Mouse (Mus musculus) urinary bladder, postnatal 14 days (tissue): ENCODE data around the gene Gm5475.

Experiments
- DNase-seq: peaks from one replicate; pipeline ENCODE4 v3.0.0; 2021; ENCODE audit warnings: low spot score

Gene Gm5475

DNA sequence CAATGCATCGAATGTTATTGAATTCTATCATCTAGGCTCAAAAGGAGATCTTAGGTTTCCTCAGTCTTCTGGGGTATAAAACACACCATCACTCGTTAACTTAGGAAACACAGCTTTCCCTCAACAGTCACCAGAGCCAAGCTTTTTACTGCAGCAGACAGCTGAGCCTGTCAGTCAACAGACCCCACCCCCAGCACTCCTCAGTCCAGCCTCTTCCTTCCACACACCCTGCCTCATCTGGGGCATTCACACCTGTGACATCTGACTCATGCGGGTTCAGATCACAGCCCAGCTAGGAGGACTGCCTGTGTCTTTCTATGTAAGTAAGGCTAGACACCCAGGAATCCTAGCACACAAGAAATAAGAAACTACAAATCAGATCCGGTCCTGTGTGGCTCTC lies 7.9 kb upstream of the Gm5475 start:
- peak; percentile 22 for DNase-seq

DNA sequence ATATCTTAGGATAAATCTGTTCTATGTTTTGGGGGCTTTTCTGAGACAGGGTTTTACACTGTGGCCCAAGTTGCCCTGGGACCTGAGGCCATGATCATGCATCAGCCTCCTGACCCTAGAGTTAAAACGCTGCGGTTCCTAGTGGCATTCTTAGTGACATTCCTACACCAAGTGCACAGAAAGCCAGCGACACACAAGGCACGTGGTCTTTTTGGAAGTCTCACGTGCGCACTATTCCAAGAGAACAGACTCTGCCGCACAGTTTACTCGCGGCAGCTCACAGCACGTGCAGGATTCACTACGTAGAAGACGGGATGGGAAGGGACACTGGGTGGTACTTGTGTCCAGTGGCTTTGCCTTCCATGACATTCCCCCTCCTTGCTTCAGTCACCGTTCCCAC lies 7.0 kb upstream of the Gm5475 start:
- no peak for DNase-seq

DNA sequence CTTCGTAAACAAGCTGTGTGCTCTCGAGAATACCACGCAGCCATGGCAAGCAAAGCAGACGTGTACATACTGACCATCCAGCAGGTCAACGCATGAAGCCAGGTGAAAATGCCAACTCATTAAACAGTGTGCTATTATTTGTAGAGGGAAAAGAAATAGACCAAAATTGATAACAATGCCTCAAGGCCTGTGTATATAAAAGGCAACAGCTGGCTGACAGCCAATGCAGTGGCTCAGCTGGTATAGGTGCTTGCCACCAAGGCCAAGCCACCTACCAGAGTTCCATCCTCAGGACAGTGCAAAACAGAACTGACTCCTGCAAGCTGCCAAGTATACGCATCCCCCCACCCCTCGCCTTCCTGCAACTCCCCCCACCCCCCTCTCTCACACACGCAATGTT lies 6.3 kb upstream of the Gm5475 start:
- peak; percentile 48 for DNase-seq

DNA sequence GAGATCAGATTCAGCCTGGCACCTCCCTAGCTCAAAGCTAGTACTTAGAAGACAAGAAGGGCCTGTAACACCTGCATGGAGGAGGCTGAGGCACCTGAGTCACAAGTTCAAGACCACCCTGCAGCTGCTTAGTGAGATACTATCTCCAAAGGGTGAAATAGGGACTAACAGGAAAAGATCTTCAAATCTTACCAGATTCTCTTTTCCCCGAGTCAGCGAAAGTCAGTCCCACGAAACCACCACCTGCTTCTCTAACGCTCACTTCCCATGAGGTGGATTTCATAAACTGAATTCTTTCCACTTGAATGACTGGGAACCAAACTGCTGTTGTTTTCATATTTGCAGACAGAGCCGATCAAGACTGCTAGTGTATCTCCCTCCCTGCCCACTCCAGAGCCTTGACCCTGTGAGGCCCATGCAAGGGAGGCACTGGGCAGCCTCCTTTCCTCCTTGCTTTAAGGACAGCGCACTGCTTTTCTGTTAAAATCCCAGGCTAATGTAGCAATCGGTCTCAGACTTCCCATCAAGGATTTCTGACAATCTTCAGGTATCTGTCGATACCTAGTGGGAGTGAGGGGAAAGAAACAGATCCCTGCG lies 4.0 kb upstream of the Gm5475 start:
- DNase-seq = no peak

DNA sequence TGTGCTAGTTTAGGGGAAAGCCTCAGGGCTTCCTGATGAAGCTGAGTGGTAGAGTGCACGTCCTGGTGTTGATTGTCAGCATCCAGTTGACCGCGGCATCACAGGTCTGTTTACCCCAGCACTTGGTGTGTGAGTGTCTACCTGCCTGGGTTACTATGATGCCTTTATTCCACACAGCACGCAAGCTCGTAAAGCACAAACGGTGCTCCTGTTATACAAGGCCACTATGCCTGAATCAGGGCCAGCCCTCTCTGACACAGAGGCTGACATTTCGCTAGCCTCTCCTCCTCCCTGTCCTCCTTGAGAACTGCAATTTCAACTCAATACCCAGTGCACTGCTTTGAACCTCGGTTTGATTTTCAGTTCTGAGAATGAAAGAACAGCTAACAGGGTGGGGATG lies 2.6 kb upstream of the Gm5475 start:
- no peak for DNase-seq

DNA sequence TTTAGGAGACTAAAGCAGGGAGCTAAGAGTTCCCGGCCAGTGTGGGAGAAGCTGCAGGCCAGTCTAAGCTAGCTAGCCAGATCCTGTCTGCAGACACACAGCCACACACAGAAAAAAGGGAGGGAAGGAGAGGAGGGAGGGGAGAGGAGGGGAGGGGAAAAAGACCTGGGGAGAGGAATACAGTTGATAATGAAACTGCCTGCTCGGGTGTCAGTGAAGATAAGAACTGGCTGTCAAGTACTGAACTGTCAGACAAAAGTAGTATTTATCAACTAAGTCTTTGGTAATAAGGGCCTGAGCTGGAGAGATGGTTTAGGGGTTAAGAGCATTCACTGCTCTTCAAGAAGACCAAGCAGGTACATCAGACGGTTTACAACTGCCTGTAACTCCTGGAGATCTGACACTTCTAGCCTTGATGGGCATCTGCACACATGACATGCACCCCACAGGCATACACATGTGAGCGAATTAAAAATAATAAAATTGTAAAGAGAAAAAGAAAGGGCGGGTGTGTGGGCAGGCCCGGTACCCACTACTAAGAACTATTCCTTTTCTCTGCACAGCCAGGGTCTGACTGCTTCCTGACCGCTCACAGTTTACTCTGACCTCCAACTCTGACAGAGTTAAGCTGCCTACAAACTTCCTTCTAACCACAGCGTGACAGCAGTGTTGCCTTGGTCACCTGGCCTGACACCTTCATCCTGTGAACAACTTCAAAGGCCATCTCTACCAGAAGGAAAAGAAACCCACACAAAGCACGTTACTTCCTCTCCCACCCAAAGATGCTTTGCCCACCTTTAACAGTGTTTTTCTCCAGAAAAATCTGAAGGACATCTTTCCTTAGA lies 1.8 kb upstream of the Gm5475 start:
- DNase-seq = no peak

DNA sequence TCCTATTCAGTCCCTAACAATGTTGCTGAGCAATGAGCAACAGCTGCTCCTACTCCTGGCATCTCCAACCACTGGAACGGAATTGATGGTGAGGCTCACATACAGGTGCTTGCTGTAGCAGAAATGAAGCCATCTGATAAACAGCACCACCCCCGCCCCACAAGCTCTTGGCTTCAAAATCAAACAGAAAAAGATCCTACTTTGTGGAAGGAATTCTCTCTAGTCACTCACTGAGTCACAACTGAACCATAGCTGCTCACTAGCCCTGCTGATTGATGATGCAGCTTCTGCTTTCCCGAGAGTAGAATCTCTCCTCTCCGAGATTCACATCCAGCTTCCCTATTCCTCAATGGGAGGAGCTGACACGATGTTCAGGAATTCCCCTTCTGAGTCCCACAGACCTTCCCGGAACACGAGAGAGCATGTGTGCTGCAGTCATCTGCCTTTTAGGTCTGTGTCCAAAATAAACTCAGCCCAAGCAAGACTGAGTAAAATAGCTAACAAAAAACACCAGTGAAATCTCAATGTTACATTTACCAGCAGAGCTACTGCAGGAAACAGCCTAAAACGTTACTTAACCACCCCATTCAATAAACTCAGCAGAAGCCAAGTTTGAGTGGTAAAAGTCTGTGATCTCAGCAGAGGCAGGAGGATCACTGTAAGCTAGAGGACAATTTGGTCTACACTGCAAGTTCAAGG lies 739 bp upstream of the Gm5475 start:
- no peak for DNase-seq

DNA sequence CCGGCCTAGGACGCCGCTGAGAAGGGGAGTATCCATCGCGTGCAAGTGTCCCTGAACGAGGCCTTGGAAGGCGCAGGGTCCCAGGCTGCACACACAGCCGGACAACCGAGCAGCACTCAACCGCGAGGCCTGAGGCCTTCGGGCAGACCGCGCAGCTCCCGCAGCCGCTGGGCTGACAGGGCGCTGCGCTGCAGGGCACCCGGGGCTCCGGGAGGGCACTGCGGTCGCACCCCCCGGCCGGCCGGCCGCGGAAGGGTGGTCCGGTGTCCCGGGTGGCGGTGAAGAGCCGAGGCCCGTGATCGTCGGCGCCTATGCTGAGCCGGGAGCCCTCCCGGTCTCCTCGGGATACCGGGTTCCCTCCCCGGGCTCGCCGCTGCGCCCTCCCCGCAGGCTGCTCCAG lies 529 bp downstream of the Gm5475 start:
- peak; percentile 34 for DNase-seq

DNA sequence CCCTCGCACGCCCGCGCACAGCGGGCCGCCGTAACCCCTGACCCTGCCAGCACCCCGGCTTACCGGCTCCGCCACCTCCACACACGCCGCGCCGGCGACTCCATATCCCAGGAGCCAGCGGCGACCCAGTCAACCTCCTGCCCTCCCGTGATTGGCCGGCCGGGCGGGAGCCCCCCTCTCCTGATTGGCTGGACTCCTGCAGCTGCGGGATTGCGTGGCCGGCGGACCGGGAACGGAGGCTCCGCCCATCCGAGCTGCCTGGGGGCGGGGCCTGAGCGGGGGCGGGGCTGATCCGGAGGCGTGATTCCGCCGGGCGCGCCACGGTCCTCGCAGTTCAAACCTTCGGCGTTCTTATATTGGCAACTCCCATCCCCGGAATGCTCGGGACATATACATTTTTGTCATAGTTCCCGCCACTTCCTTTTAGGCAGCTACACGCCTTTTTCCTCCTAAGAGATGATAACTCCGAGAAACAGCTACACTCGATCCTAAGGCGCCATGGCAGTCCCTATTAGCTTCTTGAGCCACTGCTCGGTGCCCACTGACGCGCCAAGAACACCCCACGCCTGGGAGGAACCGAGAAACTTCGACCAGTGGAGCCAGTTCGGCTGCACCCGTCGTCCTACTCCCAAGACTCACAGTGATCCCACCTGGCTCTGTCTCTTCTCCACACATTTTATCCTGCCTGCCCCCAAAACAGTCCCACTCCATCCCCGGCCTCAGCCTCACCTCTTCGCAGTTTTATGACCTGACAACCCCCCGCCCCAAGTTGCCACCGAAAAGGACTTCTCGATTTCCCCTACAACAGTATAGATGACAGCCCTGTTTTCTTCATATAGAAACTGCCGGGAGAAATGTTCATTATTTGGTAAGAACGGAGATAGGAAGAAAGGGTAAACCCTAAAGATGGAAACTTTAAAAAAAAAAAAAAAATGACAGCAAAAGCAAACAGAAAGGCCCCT lies 1.2 kb downstream of the Gm5475 start:
- DNase-seq = peak; percentile 97

DNA sequence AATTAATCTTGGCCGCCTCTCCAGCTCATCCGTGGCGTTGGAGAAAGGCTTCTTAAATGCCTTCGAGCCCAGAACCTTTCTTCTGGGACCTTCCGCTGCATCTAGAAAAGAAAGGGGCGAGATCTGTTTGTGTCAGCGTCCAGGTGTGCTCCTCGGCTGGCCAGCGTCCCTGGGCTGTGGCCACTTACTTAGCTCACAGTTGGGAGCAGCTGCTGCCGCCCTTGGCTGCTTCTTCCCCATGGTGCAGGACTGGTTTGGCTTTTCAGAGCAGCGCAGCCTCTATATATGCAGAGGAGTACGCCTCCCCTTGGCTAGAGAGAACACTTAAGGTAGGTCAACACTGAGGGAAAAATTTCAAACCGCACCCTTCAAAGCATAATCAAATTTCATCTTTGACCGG lies 2.0 kb downstream of the Gm5475 start:
- DNase-seq = peak; percentile 49

DNA sequence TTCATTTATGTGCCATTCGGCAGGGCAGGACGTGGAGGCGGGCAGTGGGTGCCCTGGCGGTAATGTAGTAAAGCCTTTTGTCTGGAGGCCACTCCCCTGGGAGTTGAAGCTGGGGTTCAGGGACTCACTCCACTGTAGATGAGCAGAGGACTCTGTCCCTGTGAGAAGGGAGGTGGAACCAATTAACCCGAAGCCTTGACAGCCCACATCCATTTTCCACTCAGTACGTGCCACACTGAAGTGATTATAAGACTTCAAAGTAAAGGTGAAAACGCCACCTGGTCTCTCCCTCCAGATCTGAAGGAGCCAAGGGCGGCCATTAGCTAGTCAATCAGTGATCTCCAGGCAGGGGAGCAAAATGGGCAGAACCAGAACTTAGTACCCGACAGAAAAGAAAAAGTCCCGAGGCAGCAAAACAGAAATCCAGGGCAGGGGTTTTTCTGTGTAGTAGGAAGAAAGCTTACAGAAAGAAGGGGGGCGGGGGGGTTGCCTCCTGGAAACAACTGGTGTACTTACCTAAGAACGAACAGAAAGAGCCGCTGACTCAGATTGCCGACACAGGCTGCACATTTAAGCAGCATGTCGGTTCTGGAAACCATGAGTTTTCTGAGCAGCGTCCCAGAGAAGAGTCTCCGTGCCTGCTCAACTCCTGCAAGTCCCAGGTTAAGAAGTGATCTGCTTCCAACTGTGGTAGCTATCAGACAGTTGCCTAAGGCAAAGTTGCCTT lies 2.6 kb downstream of the Gm5475 start, which contains the start of gene Slc11a2:
TSS of gene Slc11a2 (minus strand) at position 677 of the 727 bp plus-strand sequence.
- DNase-seq = no peak

DNA sequence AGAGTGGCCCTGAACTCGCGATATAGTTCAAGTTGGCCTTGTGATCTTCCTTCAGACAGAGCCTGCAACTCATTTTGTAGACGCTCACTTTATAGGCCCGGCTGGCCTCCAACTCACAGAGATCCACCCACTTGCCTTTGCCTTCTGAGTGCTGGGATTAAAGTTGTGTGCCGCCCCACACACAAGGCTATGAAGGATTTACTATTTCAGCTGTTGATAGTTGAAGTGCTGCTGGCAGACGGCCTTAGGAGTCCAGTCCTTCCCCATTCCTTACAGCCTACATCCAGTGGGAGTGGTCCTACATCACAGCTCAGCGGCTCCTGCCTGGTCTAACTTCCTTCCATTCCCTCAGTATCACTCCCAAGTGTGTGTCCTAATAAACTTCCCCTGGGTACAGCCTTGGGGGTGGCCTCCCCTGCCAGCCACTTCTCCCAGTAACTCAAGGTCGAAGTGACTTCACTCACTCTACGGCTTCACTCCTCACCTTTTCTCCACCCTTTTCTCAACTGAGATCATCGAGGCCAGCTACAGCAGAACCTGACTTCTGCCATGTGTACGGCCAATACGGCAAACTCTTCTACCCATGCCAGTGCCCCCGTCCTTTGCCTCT lies 6.5 kb downstream of the Gm5475 start:
- peak; percentile 52 for DNase-seq

DNA sequence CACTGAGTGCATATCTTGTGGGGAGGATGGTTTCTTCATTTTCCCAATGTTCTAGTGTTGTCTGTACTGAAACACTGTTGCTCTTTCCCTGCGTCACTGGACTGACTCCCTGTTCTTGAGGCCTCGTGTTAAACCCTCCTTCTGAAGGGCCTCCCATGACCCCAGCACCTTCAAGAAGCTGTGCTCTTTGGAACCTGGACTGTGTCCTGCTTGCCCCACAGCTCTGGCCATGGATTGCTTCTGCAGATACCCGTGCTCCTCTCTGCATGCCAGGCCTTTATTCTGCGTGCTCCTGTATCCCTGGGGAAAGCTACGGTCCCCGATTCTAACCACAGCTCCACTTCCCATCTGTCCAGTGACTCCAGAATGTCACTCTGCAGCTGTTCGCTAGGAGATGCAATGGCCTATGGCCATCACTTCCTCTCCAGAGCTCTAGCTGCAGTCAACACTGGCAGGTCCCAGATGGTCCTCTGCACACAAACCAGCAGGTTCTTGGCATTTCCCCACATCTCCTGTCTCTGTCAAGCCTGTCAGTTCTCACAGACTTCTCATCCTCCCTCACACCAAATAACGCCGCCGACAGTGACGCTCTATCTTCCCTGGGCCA lies 8.1 kb downstream of the Gm5475 start:
- DNase-seq = no peak

DNA sequence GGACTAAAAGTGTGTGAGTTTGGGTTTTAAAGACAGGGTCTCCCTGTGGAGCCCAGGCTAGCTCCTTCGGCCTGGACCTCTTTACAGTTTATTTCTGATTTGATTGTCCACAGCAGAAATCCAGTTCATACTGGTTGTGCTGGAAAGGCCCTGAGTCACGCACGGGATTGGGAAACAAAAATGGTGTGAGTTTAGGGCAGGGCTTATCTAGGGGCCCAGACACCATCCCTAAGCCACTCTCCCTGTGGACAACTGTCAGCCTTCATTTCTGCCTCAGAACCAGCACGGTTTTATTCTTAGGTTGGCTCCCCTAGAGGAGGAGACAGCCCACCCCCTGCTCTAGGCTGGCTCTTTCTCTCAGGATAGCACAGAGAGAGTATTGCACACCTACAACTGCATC lies 11.3 kb downstream of the Gm5475 start:
- DNase-seq = no peak

DNA sequence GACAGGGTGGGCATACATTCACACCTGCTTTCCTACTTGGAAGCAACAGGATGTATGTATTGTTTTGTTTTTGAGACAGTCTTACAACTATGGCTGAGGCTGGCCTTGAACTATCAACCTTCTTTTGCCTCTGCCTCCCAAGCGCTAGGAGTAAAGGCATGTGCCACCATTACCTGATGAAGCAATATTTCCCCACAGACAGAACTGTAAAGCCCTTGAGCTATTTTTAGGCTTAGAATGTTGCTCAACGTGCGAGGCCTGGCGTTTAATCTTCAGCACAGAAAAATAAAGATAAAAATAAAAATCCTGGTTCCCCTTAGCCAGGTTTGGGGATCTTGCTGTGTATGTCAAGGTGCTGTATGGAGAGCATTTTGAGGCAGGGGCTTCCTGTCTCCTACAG lies 14.2 kb downstream of the Gm5475 start:
- no peak for DNase-seq

DNA sequence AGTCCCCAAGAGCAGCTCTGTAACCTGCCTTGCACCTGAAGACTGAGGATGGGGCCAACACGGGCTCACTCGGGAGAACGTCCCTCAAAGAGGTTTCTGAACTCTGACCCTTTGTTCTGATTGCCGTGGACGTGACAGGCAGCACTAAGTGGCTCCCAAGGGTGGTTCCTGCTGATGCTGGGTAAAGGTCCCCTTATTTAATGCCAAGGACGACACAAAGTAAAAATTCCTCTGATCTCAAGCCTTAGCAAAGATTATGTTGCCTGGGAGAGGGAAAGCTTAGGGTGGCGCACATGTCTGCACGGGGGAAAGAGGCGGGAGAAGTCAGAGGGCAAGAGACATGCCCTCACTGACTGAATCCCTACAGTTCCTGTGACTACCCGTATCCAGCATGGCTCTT lies 14.6 kb downstream of the Gm5475 start:
- DNase-seq = no peak

DNA sequence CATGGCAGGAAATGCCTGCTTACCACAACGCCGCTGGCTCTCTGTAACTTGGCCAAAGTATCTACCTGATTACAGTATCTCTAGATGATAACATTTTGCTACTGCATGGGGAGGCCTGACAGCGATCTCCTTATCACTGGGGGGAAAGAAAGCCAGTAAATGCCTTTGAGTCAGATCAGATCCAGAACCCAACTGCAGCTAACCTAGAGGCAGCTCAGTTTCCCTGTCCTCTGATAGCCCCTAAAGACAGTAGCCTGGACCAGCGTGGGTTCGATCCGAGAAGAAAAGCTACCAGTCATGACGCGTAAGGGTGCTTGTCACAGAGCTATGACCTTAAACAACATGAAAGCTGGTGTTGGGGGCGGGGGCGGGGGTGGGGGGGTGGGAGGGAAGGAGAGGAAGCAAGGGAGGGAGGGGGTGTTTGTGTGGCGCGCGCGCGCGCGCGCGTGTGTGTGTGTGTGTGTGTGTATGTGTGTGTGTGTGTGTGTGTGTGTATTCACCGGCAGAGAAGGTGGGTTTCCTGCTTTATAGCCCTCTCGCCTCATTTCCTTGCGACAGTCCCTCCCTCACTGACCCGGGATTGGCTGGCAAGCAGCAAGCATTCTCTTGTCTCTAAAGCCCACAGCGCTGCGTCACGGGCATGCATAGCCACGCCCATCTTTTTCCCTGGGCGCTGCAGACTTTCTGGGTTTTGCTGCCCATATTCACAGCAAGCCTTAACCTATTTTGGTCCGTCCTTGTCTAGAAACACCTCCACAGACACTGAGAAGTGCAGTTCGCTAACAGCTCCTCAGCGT lies 21.4 kb downstream of the Gm5475 start:
- DNase-seq = peak; percentile 88

DNA sequence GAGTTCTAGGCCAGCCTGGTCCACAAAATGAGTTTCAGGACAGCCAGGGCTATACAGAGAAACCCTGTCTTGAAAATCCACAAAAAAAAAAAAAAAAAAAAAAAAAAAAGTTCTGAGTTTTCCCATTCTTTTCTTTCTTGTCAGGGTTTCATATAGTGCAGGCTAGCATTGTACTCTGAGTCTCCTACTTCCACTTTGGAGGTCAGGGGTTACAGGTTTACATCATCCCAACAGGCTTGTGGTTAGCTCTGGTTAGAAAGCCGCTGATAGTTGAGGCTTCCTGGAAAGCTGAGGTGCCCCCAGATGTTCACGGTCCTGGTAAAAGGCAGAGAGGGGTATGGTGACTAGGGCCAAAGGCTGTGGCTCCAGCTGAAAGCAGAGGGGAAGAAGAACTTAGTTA lies 24.9 kb downstream of the Gm5475 start:
- no peak for DNase-seq

DNA sequence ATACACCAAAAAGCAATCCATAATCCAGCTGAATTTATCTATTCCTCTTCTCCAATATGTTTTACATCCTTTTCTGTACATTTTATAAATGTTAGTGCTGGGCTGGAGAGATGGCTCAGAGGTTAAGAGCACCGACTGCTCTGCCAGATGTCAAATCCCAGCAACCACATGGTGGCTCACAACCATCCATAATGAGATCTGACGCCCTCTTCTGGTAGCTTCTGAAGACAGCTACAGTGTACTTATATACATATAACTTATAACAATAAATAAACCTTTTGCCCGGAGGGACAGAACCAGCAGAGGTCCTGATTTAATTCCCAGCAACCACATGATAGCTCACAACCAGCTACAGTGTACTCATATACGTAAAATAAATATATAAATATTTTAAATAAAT lies 26.6 kb downstream of the Gm5475 start:
- no peak for DNase-seq

DNA sequence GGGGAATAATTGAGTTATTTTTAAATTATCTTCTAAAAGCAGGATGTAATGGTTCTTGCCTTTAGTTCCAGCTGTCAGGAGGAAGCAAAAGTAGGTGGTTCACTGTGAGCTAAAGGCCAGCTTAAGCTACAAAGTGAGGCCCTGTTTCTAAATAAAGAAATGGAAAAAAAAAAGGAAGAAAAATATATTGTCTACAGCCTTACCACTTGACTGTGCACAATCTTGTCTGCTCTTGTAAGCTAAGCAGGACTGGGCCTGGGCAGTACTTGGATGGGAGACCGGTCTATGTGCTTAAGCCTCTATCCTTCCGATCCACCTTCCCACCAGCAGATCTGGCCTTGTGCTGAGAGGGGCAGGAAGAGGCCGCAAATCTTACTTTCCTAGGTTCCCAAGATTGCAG lies 27.5 kb downstream of the Gm5475 start:
- no peak for DNase-seq
